Mouse (Mus musculus) bone marrow, adult 2 months (tissue): Measurements from ENCODE around the gene Rspo3.

Experiments used
- CTCF ChIP-seq: fragments of 200-500 bp; IDR thresholded peaks from 2 replicates; pipeline ENCODE4 v1.5.1; 2011; ENCODE audit warnings: low read length, control low read depth; ENCODE audit not compliant: control insufficient read depth, insufficient read depth
- POLR2A ChIP-seq: fragments of 200-500 bp; IDR thresholded peaks from 2 replicates; pipeline ENCODE4 v1.6.1; 2011; ENCODE audit warnings: low read depth, mild to moderate bottlenecking, control low read depth, low read length, borderline replicate concordance; ENCODE audit not compliant: control insufficient read depth

DNA sequence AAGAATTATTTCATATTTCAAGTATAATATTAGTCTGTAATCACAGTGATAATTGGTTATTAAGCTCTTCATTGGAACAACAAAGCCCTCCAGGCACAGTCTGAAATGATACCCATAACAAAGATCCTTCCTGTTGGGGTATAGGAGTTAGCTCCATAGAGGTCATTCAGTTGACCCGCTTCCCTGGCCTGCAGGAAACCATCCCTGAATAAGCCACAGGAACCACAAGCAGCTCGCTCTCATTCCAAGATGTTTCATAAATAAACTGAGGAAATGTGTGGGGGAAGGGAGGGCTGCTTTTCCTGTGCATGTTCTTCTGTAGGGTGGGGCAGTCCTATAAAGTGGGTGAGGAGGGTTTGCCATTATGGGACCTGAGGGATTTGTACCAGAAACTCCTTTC, 27.5 kb downstream of the Rspo3 start:
- no peak for TF ChIP-seq POLR2A
- no peak for TF ChIP-seq CTCF
